Mouse (Mus musculus): Measurements from ENCODE around the gene Sprr3.
"Not testable (repeated sequence)": the region's sequence is repeated elsewhere in the genome, so short reads cannot be mapped to it uniquely, and the experiment has no call there.

The Sprr3 gene

DNA sequence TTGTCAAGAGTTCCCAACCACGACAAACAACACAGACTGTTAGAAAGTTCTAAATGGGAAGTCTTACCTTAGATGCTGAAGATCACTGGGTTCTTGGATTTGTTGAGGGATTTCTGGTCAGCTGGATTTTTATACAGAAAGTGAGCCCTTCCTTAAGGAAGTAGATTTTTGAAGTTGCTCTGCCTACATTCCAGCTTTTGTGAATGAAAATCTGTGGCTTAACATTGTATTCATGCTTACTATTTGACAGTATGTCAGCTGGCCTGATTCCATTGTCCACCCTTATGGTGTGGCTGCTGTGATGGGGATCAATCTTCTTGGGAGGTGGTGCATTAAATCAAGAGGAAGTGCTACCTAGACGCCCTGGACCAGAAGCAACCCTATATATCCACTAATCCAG lies at the start of gene Sprr3:
Gene Sprr3, minus strand, starts transcription at position 101 of the 400 bp plus-strand sequence.
- no peak for DNase-seq (ENCODE audit: low read depth, low spot score)

DNA sequence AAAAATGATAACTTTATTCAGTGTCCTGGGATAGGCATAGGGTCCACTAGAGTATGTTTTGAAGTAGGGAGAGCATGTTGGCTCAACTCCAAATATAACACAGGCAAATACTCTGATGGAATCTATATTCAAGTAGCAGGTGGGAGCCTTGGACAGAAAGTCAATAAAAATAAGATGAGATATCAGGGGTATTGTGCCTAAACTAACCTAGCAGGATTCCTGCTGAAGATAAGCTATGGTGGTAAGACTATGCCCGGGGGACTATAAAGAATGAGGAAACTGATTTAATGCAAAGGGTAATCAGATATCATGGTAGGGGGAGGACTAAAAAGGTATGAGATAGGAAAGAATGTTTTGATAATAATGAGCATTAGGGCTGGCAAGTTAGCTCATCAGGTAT lies 49.7 kb upstream of the Sprr3 start:
- no peak for DNase-seq (ENCODE audit: low read depth, low spot score)

DNA sequence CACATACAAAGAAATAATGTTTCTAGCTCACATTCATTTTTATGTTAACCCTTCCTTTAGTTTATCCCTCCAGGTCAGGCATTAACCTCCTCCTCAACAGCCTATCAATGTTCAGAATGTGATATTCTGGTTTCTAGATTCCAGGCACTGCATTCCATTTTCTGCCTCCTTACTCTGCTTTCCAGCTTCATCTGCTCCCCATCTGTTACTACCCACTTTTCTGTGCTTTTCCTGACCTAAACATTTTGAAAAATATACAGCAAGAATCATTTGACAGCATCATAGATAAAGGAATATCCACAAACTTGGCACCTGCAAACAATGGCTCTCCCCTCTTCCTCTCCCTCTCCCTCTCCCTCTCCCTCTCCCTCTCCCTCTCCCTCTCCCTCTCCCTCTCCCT lies 45.0 kb upstream of the Sprr3 start:
- DNase-seq (ENCODE audit: low read depth, low spot score), result no peak

DNA sequence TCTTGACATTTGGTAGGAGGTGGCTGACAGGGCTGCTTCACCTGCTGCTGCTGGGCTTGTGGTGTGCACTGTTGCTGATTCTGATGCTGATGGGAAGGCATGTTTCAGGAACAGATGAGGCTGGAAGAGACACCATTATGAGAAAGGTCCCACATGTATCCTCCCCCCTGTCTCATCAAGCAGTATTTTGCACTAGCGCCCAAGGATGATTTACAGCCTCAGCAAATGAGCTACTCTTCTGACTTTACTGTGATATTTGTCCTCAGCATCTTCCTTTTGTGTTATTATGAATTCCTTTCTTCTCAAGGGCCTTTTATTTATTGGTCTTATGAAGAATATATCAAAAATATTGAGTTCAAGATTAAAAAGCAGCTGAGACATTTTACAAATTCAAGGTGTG lies 41.9 kb upstream of the Sprr3 start, which contains the start of gene Sprr4:
Gene Sprr4, minus strand, starts transcription at position 101 of the 400 bp plus-strand sequence.
- DNase-seq (ENCODE audit: low read depth, low spot score), result no peak

DNA sequence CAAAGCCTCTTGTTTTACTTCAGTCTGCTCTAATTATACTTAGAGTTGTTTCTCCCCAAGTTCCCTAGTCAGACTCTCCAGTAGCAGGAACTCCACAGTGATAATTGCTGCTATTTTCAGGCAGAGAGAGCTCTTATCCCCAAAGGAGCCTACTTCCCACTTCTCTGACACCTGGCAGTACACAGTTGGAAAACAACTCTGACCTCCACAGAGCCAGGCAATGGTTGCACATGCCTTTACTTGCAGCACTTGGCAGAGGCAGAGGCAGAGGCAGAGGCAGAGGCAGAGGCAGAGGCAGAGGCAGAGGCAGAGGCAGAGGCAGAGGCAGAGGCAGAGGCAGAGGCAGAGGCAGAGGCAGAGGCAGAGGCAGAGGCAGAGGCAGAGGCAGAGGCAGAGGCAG lies 31.7 kb upstream of the Sprr3 start:
- not testable (repeated sequence) for DNase-seq (ENCODE audit: low read depth, low spot score)

DNA sequence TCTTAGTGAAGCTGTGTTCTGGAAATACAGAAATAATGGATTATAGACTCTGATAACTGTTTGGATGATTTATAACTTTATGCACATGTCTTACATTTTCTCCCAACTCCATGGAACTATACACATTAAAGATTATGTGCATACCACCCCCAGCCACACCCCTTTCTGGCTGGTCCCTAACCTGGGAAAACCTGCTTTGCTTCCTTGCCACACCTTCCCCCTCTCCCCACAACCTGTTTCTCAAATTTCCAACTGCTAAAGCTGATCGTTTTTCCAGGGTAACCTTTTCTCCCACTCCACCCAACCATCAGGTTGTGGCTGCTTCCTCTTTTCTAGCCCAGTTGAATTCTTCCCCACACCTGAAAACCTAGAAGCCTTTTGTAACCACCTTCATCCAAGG lies 27.8 kb upstream of the Sprr3 start:
- DNase-seq (ENCODE audit: low read depth, low spot score), result no peak

GRCm38 (mm10) chr3:92485863-92486262 lies 27.3 kb upstream of the Sprr3 start, which contains the start of gene Sprr1a:
Gene Sprr1a (minus strand): TSS chr3:92485895.
- no peak for DNase-seq (ENCODE audit: low read depth, low spot score)

- not testable (repeated sequence) for DNase-seq (ENCODE audit: low read depth, low spot score)
Observed at GRCm38 (mm10) chr3:92481249-92481648, 22.7 kb upstream of the Sprr3 start.

DNA sequence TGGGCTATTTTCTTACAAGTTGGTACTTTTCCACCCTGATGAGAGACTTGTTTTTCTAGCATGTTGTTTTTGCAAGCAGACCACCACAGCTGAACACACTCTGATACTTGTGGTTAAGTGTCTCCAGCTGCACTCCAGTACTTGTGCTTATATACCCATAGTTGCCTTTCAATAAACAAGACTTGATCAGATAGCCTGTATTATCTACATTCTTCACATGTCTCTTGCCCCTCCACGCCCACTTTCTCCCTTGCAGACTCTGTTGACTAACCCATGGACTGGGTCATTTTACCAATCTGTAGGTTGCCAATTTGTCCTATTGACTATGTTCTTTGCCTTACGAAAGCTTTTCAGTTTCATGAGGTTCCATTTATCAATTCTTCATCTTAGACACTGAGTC lies 11.6 kb upstream of the Sprr3 start:
- no peak for DNase-seq (ENCODE audit: low read depth, low spot score)

GRCm38 (mm10) chr3:92467424-92467823 lies 8.9 kb upstream of the Sprr3 start:
- no peak for DNase-seq (ENCODE audit: low read depth, low spot score)

GRCm38 (mm10) chr3:92466576-92466975 lies 8.1 kb upstream of the Sprr3 start:
- DNase-seq (ENCODE audit: low read depth, low spot score), result no peak

GRCm38 (mm10) chr3:92455151-92455550 lies 3.4 kb downstream of the Sprr3 start:
- DNase-seq (ENCODE audit: low read depth, low spot score), result no peak

- DNase-seq (ENCODE audit: low read depth, low spot score), result no peak
Observed at GRCm38 (mm10) chr3:92440177-92440576, 18.3 kb downstream of the Sprr3 start.

GRCm38 (mm10) chr3:92438689-92439088 lies 19.8 kb downstream of the Sprr3 start, which contains the start of gene Sprr1b:
Gene Sprr1b (minus strand): TSS chr3:92438789.
- no peak for DNase-seq (ENCODE audit: low read depth, low spot score)

GRCm38 (mm10) chr3:92432282-92432681 lies 26.2 kb downstream of the Sprr3 start, which contains the start of gene Sprr2k:
Gene Sprr2k (plus strand): TSS chr3:92432582.
- no peak for DNase-seq (ENCODE audit: low read depth, low spot score)

GRCm38 (mm10) chr3:92429323-92429722 lies 29.2 kb downstream of the Sprr3 start, which contains the start of gene Gm9774:
Gene Gm9774 (minus strand): TSS chr3:92429423.
- DNase-seq (ENCODE audit: low read depth, low spot score), result no peak

DNA sequence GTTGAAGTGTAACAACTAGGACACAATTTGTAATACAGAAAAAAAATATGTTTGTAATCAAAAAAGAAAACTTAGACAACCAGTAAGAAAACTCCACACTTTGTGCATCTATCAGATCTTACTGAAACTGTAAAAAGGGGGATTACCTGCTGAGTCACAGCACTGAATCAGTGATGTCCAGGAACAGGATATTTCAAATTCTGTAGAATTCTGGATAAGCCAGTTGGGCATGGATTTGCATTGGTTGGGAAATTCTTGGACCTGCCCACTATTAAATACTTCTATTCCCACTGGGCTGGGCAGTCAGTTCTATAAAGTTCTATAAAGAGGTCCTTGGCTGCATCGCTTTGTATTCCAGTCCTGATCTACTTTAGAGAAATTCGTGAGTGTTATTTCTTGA lies 40.7 kb downstream of the Sprr3 start, which contains the start of gene Sprr2j-ps:
Gene Sprr2j-ps, plus strand, starts transcription at position 301 of the 400 bp plus-strand sequence.
- no peak for DNase-seq (ENCODE audit: low read depth, low spot score)

GRCm38 (mm10) chr3:92407691-92408090 lies 50.8 kb downstream of the Sprr3 start, which contains the start of gene Sprr2i:
Gene Sprr2i (plus strand): TSS chr3:92407991.
- no peak for DNase-seq (ENCODE audit: low read depth, low spot score)
